Mouse (Mus musculus) MEL (cell line): ENCODE measurements at regions not wholly inside any gene's neighbourhood (a gene's known extent, or its start where the extent isn't known, plus 50 kb on each side); places are given as distances from the start of the nearest gene placed in this dataset.

Source experiments
- DNase-seq: peaks from one replicate; pipeline ENCODE4 v3.0.0; 2011; ENCODE audit warnings: low read depth, low spot score
- H3K27ac ChIP-seq: 2 replicates; pipeline ENCODE4 v1.5.1; 2012; ENCODE audit warnings: low read depth, mild to moderate bottlenecking, control low read depth, low read length, moderate library complexity; ENCODE audit not compliant: control insufficient read depth
- H3K27me3 ChIP-seq, 2 experiments: fragments of 150-350 bp in 1 of 2; sonication (generic) in 1 of 2; 2 replicates each; pipeline ENCODE4 v1.6.1; 2012; ENCODE audit warnings: low read length in 2 of 2, mild to moderate bottlenecking in 2 of 2, improper control_type of control experiment in 1 of 2, moderate library complexity in 1 of 2; ENCODE audit not compliant: insufficient read depth in 2 of 2, control insufficient read depth in 1 of 2
- H3K36me3 ChIP-seq, 2 experiments: 2 replicates each; pipeline ENCODE4 v1.6.1; 2012 to 2014; ENCODE audit warnings: low read length in 2 of 2, improper control_type of control experiment in 1 of 2, inconsistent platforms in 1 of 2, mild to moderate bottlenecking in 1 of 2; ENCODE audit not compliant: insufficient read depth in 2 of 2, control insufficient read depth in 1 of 2
- H3K4me1 ChIP-seq, 2 experiments: fragments of 150-350 bp in 1 of 2; sonication (generic) in 1 of 2; 2 replicates each; pipeline ENCODE4 v1.6.1; 2012; ENCODE audit warnings: low read length in 2 of 2, improper control_type of control experiment in 1 of 2, mild to moderate bottlenecking in 1 of 2; ENCODE audit not compliant: insufficient read depth in 2 of 2, control insufficient read depth in 1 of 2
- H3K4me3 ChIP-seq, 2 experiments: fragments of 150-350 bp in 1 of 2; sonication (generic) in 1 of 2; 2 replicates each; pipeline ENCODE4 v1.5.1; 2012; ENCODE audit warnings: low read depth in 2 of 2, low read length in 2 of 2, mild to moderate bottlenecking in 2 of 2, moderate library complexity in 2 of 2, control low read depth in 1 of 2, improper control_type of control experiment in 1 of 2; ENCODE audit not compliant: control insufficient read depth in 1 of 2, insufficient read depth in 1 of 2
- H3K79me2 ChIP-seq: 2 replicates; pipeline ENCODE4 v1.6.1; 2012; ENCODE audit warnings: mild to moderate bottlenecking, low read length, moderate library complexity; ENCODE audit not compliant: control insufficient read depth, poor library complexity, insufficient read depth
- H3K9ac ChIP-seq: 2 replicates; pipeline ENCODE4 v1.6.1; 2012; ENCODE audit warnings: low read depth, mild to moderate bottlenecking, control low read depth, low read length, moderate library complexity; ENCODE audit not compliant: control insufficient read depth, poor library complexity, severe bottlenecking
- H3K9me3 ChIP-seq: fragments of 150-350 bp; sonication (generic); replicated peaks from 2 replicates; pipeline ENCODE4 v1.6.1; 2012; ENCODE audit warnings: mild to moderate bottlenecking, low read length, improper control_type of control experiment, moderate library complexity; ENCODE audit not compliant: insufficient read depth
- BHLHE40 ChIP-seq: IDR thresholded peaks from 2 replicates; pipeline ENCODE4 v1.6.1; 2012; ENCODE audit warnings: low read depth, mild to moderate bottlenecking, inconsistent platforms, low read length, improper control_type of control experiment, borderline replicate concordance
- CHD1 ChIP-seq: IDR thresholded peaks from 2 replicates; pipeline ENCODE4 v1.6.1; 2012; ENCODE audit warnings: low read depth, mild to moderate bottlenecking, inconsistent platforms, low read length, improper control_type of control experiment
- EP300 ChIP-seq, 2 experiments: IDR thresholded peaks; 2 replicates each; pipeline ENCODE4 v1.6.1; 2011; ENCODE audit warnings: improper control_type of control experiment in 2 of 2, low read length in 2 of 2, low read depth in 1 of 2, mild to moderate bottlenecking in 1 of 2
- GABPA ChIP-seq: IDR thresholded peaks from 2 replicates; pipeline ENCODE4 v1.6.1; 2012; ENCODE audit warnings: low read depth, mild to moderate bottlenecking, inconsistent platforms, low read length, improper control_type of control experiment, moderate library complexity
- JUND ChIP-seq: IDR thresholded peaks from 2 replicates; pipeline ENCODE4 v1.6.1; 2011; ENCODE audit warnings: low read depth, mild to moderate bottlenecking, improper control_type of control experiment, low read length
- KAT2A ChIP-seq: conservative IDR thresholded peaks from 2 replicates; pipeline ENCODE4 v1.6.1; 2012; ENCODE audit warnings: low read depth, low read length, improper control_type of control experiment, inconsistent platforms
- MAX ChIP-seq: IDR thresholded peaks from 2 replicates; pipeline ENCODE4 v1.6.1; 2011; ENCODE audit warnings: low read length, improper control_type of control experiment
- MXI1 ChIP-seq: IDR thresholded peaks from 2 replicates; pipeline ENCODE4 v1.6.1; 2011; ENCODE audit warnings: mild to moderate bottlenecking, low read depth, low read length, improper control_type of control experiment
- MYC ChIP-seq: IDR thresholded peaks from 2 replicates; pipeline ENCODE4 v1.6.1; 2011; ENCODE audit warnings: low read depth, mild to moderate bottlenecking, low read length, improper control_type of control experiment, moderate library complexity
- NELFE ChIP-seq: IDR thresholded peaks from 2 replicates; pipeline ENCODE4 v1.6.1; 2011; ENCODE audit warnings: low read depth, low read length, improper control_type of control experiment
- NRF1 ChIP-seq: IDR thresholded peaks from 2 replicates; pipeline ENCODE4 v1.6.1; 2014; ENCODE audit warnings: low read depth, mild to moderate bottlenecking, inconsistent platforms, low read length, improper control_type of control experiment, moderate library complexity; ENCODE audit not compliant: poor library complexity, insufficient read depth, severe bottlenecking
- SIN3A ChIP-seq: IDR thresholded peaks from 2 replicates; pipeline ENCODE4 v1.6.1; 2012; ENCODE audit warnings: low read length, improper control_type of control experiment, inconsistent platforms
- SMC3 ChIP-seq: IDR thresholded peaks from 2 replicates; pipeline ENCODE4 v1.6.1; 2011; ENCODE audit warnings: low read depth, low read length, improper control_type of control experiment
- UBTF ChIP-seq: IDR thresholded peaks from 2 replicates; pipeline ENCODE4 v1.6.1; 2012; ENCODE audit warnings: low read depth, mild to moderate bottlenecking, inconsistent platforms, low read length, improper control_type of control experiment, moderate library complexity, borderline replicate concordance; ENCODE audit not compliant: insufficient read depth
- ZC3H11A ChIP-seq: IDR thresholded peaks from 2 replicates; pipeline ENCODE4 v1.6.1; 2012; ENCODE audit warnings: low read depth, mild to moderate bottlenecking, inconsistent platforms, low read length, improper control_type of control experiment
- ZMIZ1 ChIP-seq: IDR thresholded peaks from 2 replicates; pipeline ENCODE4 v1.6.1; 2012; ENCODE audit warnings: low read depth, mild to moderate bottlenecking, inconsistent platforms, low read length, improper control_type of control experiment, moderate library complexity
- ZNF384 ChIP-seq: IDR thresholded peaks from 2 replicates; pipeline ENCODE4 v1.6.1; 2012; ENCODE audit warnings: low read depth, mild to moderate bottlenecking, inconsistent platforms, low read length, improper control_type of control experiment

DNA sequence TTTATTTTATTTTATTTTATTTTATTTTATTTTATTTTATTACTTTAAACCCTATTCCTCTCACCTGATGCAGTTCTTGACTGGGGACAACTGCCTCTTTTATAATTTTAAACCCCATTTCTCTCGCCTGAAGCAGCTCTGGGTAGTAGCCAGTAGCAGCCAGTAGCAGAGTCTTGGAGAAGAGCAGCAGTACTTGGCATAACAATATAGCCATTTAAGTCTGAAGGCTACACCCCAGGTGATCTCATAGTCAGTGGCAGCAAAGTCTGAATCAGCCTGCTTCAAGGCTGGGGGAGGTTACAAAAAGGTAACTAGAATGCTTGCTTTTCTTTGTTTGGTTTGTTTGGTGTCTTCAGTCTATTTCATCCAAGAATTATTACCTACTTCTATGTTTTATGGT is 373.2 kb downstream of the Eepd1 start:
- no peaks in the 10 kb centered on the region for H3K27me3 ChIP-seq
- H3K9me3 ChIP-seq = no peaks in the 10 kb centered on the region
- no peaks in the 10 kb centered on the region for H3K79me2 ChIP-seq
- no peak overlapping the region for H3K4me3 ChIP-seq
- no peaks in the 10 kb centered on the region for H3K36me3 ChIP-seq
- H3K4me1 ChIP-seq = no peaks in the 10 kb centered on the region
- TF ChIP-seq UBTF = no peak
- no peak for TF ChIP-seq SMC3
- no peak for TF ChIP-seq NELFE
- no peak for TF ChIP-seq MYC
- no peak for DNase-seq
- no peak overlapping the region for H3K27ac ChIP-seq
- H3K9ac ChIP-seq = no peak overlapping the region

DNA sequence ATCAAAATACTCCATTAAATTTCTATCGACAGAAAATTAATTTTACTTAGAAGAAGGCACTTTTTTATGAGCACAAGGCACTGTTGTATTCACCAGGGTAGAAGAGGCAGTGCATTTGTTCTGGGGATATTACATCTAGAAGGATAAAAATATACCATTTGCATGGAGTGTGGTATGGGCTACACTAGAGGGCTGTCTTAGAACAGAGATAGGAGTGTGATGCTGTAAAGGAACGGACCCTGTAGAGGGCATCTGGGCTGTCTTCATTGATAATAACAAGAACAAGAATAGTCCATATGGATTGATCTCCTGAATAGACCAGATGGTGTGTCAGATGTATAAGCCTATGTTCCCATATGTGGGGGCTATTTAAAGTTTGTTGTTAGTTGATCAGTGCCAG is 388.9 kb downstream of the Eepd1 start:
- no peak for DNase-seq
- Histone ChIP-seq H3K4me3 (no peak overlapping the region), H3K9ac (no peak overlapping the region), H3K4me1 (no peaks in the 10 kb centered on the region), H3K79me2 (no peaks in the 10 kb centered on the region), H3K9me3 (no peaks in the 10 kb centered on the region), H3K36me3 (no peaks in the 10 kb centered on the region), H3K27ac (no peak overlapping the region), H3K27me3 (no peaks in the 10 kb centered on the region)
- TF ChIP-seq MXI1 (no peak), CHD1 (no peak), EP300 (IDR thresholded peaks at IDR 0.05; ENCODE audit: low read depth in 1 of 2, low read length in 2 of 2) (no peak)

DNA sequence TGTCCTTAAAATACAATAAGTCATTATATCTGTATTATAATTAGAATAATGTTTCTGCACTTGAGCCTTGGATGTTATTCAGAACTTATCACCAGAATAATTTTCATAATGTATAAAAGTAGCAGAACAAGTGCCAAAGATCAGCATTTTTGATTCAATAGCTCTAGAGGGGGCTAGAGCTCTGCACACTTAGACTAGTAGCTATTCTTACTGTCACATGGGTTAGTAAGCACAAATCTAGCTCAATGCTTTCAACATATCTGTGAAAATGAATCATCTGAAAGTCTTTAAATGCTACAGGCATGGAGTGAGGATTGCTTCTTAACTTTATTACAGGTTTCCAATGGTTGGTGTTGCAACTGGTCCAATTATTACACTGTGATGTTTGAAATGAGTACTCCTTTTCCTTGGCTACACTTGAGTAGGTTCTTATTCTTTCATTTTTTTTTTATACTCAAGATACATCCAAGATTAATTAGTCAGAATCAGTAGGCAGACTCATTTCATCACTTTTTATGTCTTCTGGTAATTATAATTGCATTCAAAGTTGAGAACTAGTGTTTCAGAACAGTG is 415.1 kb downstream of the Eepd1 start:
- H3K27me3 ChIP-seq = no peaks in the 10 kb centered on the region
- no peaks in the 10 kb centered on the region for H3K9me3 ChIP-seq
- no peak overlapping the region for H3K27ac ChIP-seq
- TF ChIP-seq GABPA (no peak), ZNF384 (no peak), UBTF (no peak), ZMIZ1 (no peak), MXI1 (no peak), MAX (no peak), EP300 (IDR thresholded peaks at IDR 0.05; ENCODE audit: low read depth in 1 of 2, low read length in 2 of 2) (no peak), BHLHE40 (no peak), NRF1 (no peak), ZC3H11A (no peak), NELFE (no peak), KAT2A (no peak), SIN3A (no peak), JUND (no peak)
- no peak for DNase-seq
- H3K4me3 ChIP-seq = no peak overlapping the region
- no peaks in the 10 kb centered on the region for H3K79me2 ChIP-seq
- H3K36me3 ChIP-seq = no peaks in the 10 kb centered on the region
- no peak overlapping the region for H3K9ac ChIP-seq
- no peaks in the 10 kb centered on the region for H3K4me1 ChIP-seq
